Mouse (Mus musculus) embryonic facial prominence, embryonic 10.5 days (tissue): Measurements from ENCODE around the gene Ltb4r2. TPM values are rescaled to one million over a fixed set of nuclear protein-coding genes. Genes with fewer than 3 reads are reported as not detected.

Experiments
- DNase-seq: peaks from one replicate; pipeline ENCODE4 v3.0.0-alpha.2; 2017; ENCODE audit warnings: low spot score
- H3K27ac ChIP-seq: fragments of 300-500 bp; sonication (generic); replicated peaks from 2 replicates; pipeline ENCODE4 v1.5.1; 2016; ENCODE audit warnings: mild to moderate bottlenecking
- H3K27me3 ChIP-seq: fragments of 300-500 bp; sonication (generic); replicated peaks from 2 replicates; pipeline ENCODE4 v1.6.1; 2016; ENCODE audit warnings: low read depth, mild to moderate bottlenecking; ENCODE audit not compliant: poor library complexity, severe bottlenecking
- H3K36me3 ChIP-seq: fragments of 300-500 bp; sonication (generic); replicated peaks from 2 replicates; pipeline ENCODE4 v1.6.1; 2016; ENCODE audit warnings: mild to moderate bottlenecking, moderate library complexity
- H3K4me1 ChIP-seq: fragments of 300-500 bp; sonication (generic); 2 replicates; pipeline ENCODE4 v1.6.1; 2016
- H3K4me3 ChIP-seq: fragments of 300-500 bp; sonication (generic); 2 replicates; pipeline ENCODE4 v1.5.1; 2016; ENCODE audit warnings: mild to moderate bottlenecking, moderate library complexity
- H3K9me3 ChIP-seq: fragments of 300-500 bp; sonication (generic); 2 replicates; pipeline ENCODE4 v1.6.1; 2016; ENCODE audit warnings: mild to moderate bottlenecking
- WGBS: fragments of 180-500 bp; shearing (Covaris S2); methylation state at CpG from one replicate; pipeline ENCODE4 v1.1.7; 2016; 5-methylcytosine and 5-hydroxymethylcytosine counted together
- polyA plus RNA-seq: library from polyadenylated mRNA; unstranded; fragments of >200 nt; fragmentation: Nextera tagmentation; extraction: Ambion mirVana; gene quantifications from 2 replicates; pipeline ENCODE4 v1.2.1, GENCODE M21; 2016

The Ltb4r2 gene
- polyA plus RNA-seq, 1 experiment from 2014 or later, result 0.39 TPM

GRCm38 (mm10) chr14:55787731-55788130 lies 26.5 kb downstream of the Ltb4r2 start:
- Histone ChIP-seq H3K27ac (no peak overlapping the region), H3K9me3 (no peaks in the 10 kb centered on the region), H3K27me3 (peaks cover 81% of the 10 kb centered on the region), H3K36me3 (0 out of 2 replicates have a peak, but pooled peaks cover 6% of the 10 kb centered on the region), H3K4me1 (peaks cover 30% of the 10 kb centered on the region), H3K4me3 (peak overlapping the region; percentile 56)
- no peak for DNase-seq
- 36% methylated on average over 11 of the region's 11 CpGs for WGBS

GRCm38 (mm10) chr14:55788256-55789050 lies 27.2 kb downstream of the Ltb4r2 start, which contains the start of gene Ripk3:
Gene Ripk3 (minus strand): TSS chr14:55788865.
- peaks cover 23% of the 10 kb centered on the region for H3K4me1 ChIP-seq
- 6% methylated on average over 40 of the region's 40 CpGs for WGBS
- no peaks in the 10 kb centered on the region for H3K9me3 ChIP-seq
- peaks cover 73% of the 10 kb centered on the region for H3K27me3 ChIP-seq
- peak within 1 kb of the TSS; percentile 56 for H3K4me3 ChIP-seq
- no peak within 1 kb of the TSS; the same call in 1 of the 2 replicates for H3K27ac ChIP-seq
- H3K36me3 ChIP-seq, result 0 out of 2 replicates have a peak, but pooled peaks cover 6% of the 10 kb centered on the region
- DNase-seq, result peak; percentile 43

GRCm38 (mm10) chr14:55793461-55793860 lies 32.2 kb downstream of the Ltb4r2 start:
- WGBS, result 69% methylated on average over 2 of the region's 2 CpGs
- no peak overlapping the region for H3K27ac ChIP-seq
- no peaks in the 10 kb centered on the region for H3K36me3 ChIP-seq
- no peak overlapping the region for H3K4me3 ChIP-seq
- no peaks in the 10 kb centered on the region for H3K9me3 ChIP-seq
- peaks cover 5% of the 10 kb centered on the region for H3K4me1 ChIP-seq
- DNase-seq, result no peak
- H3K27me3 ChIP-seq, result peaks cover 23% of the 10 kb centered on the region

GRCm38 (mm10) chr14:55793946-55794345 lies 32.7 kb downstream of the Ltb4r2 start:
- no peak for DNase-seq
- Histone ChIP-seq H3K9me3 (no peaks in the 10 kb centered on the region), H3K4me3 (no peak overlapping the region), H3K36me3 (no peaks in the 10 kb centered on the region), H3K27ac (no peak overlapping the region), H3K4me1 (0 out of 2 replicates have a peak, but pooled peaks cover under 1% of the 10 kb centered on the region), H3K27me3 (peaks cover 19% of the 10 kb centered on the region)
- 76% methylated on average over 2 of the region's 2 CpGs for WGBS

GRCm38 (mm10) chr14:55795380-55796163 lies 34.3 kb downstream of the Ltb4r2 start:
- Histone ChIP-seq H3K4me3 (no peak overlapping the region), H3K4me1 (no peaks in the 10 kb centered on the region), H3K36me3 (no peaks in the 10 kb centered on the region), H3K27me3 (0 out of 2 replicates have a peak, but pooled peaks cover 3% of the 10 kb centered on the region), H3K9me3 (no peaks in the 10 kb centered on the region), H3K27ac (no peak overlapping the region)
- no peak for DNase-seq
- 87% methylated on average over 15 of the region's 15 CpGs for WGBS

Other genes with a start within 250 kb of the Ltb4r2 start
- 0.05 TPM in 1 of 2 replicates, not detected in the other for gene Nrl, start 236.4 kb upstream of the Ltb4r2 start, polyA plus RNA-seq
- 20.7 and 23.6 TPM in 2 replicates for gene Pck2, start 221.2 kb upstream of the Ltb4r2 start, polyA plus RNA-seq
- gene Dcaf11, start 201.4 kb upstream of the Ltb4r2 start, polyA plus RNA-seq, result 65.9 and 74.1 TPM in 2 replicates
- gene A730061H03Rik, start 201.0 kb upstream of the Ltb4r2 start, polyA plus RNA-seq, result not detected in 2 replicates
- gene Fitm1, start 185.8 kb upstream of the Ltb4r2 start, polyA plus RNA-seq, result 0.62 and 1.1 TPM in 2 replicates
- 105 and 108 TPM in 2 replicates for gene Psme1, start 183.3 kb upstream of the Ltb4r2 start, polyA plus RNA-seq
- gene Emc9, start 176.1 kb upstream of the Ltb4r2 start, polyA plus RNA-seq, result 6.0 and 6.6 TPM in 2 replicates
- gene Psme2, start 170.3 kb upstream of the Ltb4r2 start, polyA plus RNA-seq, result 173 and 186 TPM in 2 replicates
- gene Rnf31, start 169.7 kb upstream of the Ltb4r2 start, polyA plus RNA-seq, result 18.6 and 21.4 TPM in 2 replicates
- 7.2 and 8.0 TPM in 2 replicates for gene Irf9, start 157.9 kb upstream of the Ltb4r2 start, polyA plus RNA-seq
- 6.5 and 7.1 TPM in 2 replicates for gene Rec8, start 143.4 kb upstream of the Ltb4r2 start, polyA plus RNA-seq
- 118 and 126 TPM in 2 replicates for gene Ipo4, start 125.5 kb upstream of the Ltb4r2 start, polyA plus RNA-seq
- gene Gm49378, start 123.5 kb upstream of the Ltb4r2 start, polyA plus RNA-seq, result 0.89 and 1.4 TPM in 2 replicates
- 78.3 and 79.3 TPM in 2 replicates for gene Tm9sf1, start 117.6 kb upstream of the Ltb4r2 start, polyA plus RNA-seq
- gene Tssk4, start 111.2 kb upstream of the Ltb4r2 start, polyA plus RNA-seq, result 0.74 and 0.82 TPM in 2 replicates
- gene Mdp1, start 100.9 kb upstream of the Ltb4r2 start, polyA plus RNA-seq, result 62.1 and 66.3 TPM in 2 replicates
- 60.7 and 64.7 TPM in 2 replicates for gene Gmpr2, start 89.5 kb upstream of the Ltb4r2 start, polyA plus RNA-seq
- gene Nedd8, start 89.3 kb upstream of the Ltb4r2 start, polyA plus RNA-seq, result 628 and 638 TPM in 2 replicates
- gene Tinf2, start 79.6 kb upstream of the Ltb4r2 start, polyA plus RNA-seq, result 65.8 and 69.2 TPM in 2 replicates
- gene Tgm1, start 47.5 kb upstream of the Ltb4r2 start, polyA plus RNA-seq, result 0.70 and 0.90 TPM in 2 replicates
- 29.7 and 35.3 TPM in 2 replicates for gene Rabggta, start 39.2 kb upstream of the Ltb4r2 start, polyA plus RNA-seq
- 57.4 and 69.6 TPM in 2 replicates for gene Dhrs1, start 15.7 kb upstream of the Ltb4r2 start, polyA plus RNA-seq
- 59.1 and 64.5 TPM in 2 replicates for gene Nop9, start 15.7 kb upstream of the Ltb4r2 start, polyA plus RNA-seq
- gene Cideb, start 3.0 kb upstream of the Ltb4r2 start, polyA plus RNA-seq, result 0.16 TPM in 1 of 2 replicates, not detected in the other
- 0.10 and 0.35 TPM in 2 replicates for gene Ltb4r1, start 4.5 kb downstream of the Ltb4r2 start, polyA plus RNA-seq
- 10.7 and 11.4 TPM in 2 replicates for gene Adcy4, start 22.7 kb downstream of the Ltb4r2 start, polyA plus RNA-seq
- 21.4 and 24.1 TPM in 2 replicates for gene Ripk3, start 27.4 kb downstream of the Ltb4r2 start, polyA plus RNA-seq
- 94.5 and 113 TPM in 2 replicates for gene Nfatc4, start 61.7 kb downstream of the Ltb4r2 start, polyA plus RNA-seq
- gene Nynrin, start 92.6 kb downstream of the Ltb4r2 start, polyA plus RNA-seq, result 36.0 and 38.1 TPM in 2 replicates
- 0.09 and 0.15 TPM in 2 replicates for gene Cbln3, start 123.0 kb downstream of the Ltb4r2 start, polyA plus RNA-seq
- 31.0 and 33.0 TPM in 2 replicates for gene Khnyn, start 123.5 kb downstream of the Ltb4r2 start, polyA plus RNA-seq
- gene Sdr39u1, start 138.9 kb downstream of the Ltb4r2 start, polyA plus RNA-seq, result 45.5 and 57.5 TPM in 2 replicates
- not detected in 2 replicates for gene Cma1, start 183.2 kb downstream of the Ltb4r2 start, polyA plus RNA-seq
- gene Cma2, start 189.6 kb downstream of the Ltb4r2 start, polyA plus RNA-seq, result not detected in 2 replicates